Mouse (Mus musculus) CD4-positive helper T cell, adult 2 months (primary cell): ENCODE measurements around the gene Abhd17c.
A peak's percentile ranks its signal among the peaks of the same experiment; 100 is the strongest.
"Not testable (repeated sequence)": the region's sequence is repeated elsewhere in the genome, so short reads cannot be mapped to it uniquely, and the experiment has no call there.

ENCODE experiments used
- DNase-seq: peaks from one replicate; pipeline ENCODE4 v3.0.0-alpha.2; 2012; ENCODE audit warnings: low read depth, missing footprints, low spot score

Abhd17c gene

GRCm38 (mm10) chr7:84152821-84153220, 1.1 kb upstream of the Abhd17c start:
- no peak for DNase-seq

GRCm38 (mm10) chr7:84152374-84152773, 681 bp upstream of the Abhd17c start:
- DNase-seq = no peak

- DNase-seq = peak; percentile 97
Measured at GRCm38 (mm10) chr7:84151960-84152334, 254 bp upstream of the Abhd17c start.

DNA sequence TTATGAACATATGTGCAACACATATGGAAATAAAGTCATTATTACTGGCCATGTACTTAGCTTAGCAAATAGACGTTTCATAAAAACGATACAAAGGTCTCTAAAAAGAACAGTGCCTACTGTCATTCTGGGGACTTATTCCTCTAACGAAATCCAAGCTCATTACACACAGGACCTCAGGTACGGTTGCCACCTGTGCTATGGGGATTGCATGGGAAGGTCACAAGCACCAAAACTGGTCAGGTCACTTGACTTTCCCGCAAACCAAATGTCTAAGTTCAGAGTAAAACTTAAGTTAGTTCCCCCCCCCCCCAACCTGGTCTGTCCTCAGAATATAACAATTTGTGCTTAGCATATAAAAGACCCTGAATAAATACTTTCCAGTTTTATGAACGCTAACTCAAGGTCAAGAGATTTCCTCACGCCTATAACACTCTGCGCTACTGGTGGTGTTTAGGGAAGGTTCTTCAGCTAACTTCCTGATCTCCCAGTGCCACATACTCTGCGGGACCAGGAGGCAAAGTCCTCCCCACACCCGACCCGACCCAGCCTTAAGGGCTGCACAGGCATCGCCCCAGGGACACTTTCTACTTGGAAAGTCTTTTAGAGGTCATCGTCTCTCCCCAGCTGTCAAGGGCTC, 1.2 kb downstream of the Abhd17c start:
- DNase-seq = peak; percentile 18

DNA sequence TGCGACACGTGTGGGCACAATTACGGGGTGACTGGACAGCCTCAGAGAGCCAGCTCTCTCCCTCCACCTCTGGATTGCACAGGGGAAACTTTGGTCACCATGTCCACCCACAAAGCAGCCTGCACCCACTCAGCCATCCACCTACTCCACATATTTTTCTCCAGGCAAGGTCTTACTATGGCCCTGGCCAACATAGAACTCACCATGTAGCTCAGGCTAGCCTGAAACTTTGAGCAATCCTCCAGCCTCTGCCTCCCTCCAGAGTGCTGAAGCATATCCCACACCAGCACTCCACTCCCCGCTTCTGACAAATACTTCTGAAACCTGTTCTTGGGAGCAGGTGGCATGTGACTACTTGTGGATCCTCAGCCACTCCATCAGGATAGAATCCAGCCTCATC, 1.9 kb downstream of the Abhd17c start:
- DNase-seq = no peak

- DNase-seq = peak; percentile 71
Measured at GRCm38 (mm10) chr7:84148896-84149295, 2.8 kb downstream of the Abhd17c start.

GRCm38 (mm10) chr7:84147746-84148145, 3.9 kb downstream of the Abhd17c start:
- DNase-seq = no peak

GRCm38 (mm10) chr7:84145633-84146032, 6.1 kb downstream of the Abhd17c start:
- DNase-seq = no peak

GRCm38 (mm10) chr7:84142736-84143473, 8.8 kb downstream of the Abhd17c start:
- DNase-seq = peak; percentile 48

DNA sequence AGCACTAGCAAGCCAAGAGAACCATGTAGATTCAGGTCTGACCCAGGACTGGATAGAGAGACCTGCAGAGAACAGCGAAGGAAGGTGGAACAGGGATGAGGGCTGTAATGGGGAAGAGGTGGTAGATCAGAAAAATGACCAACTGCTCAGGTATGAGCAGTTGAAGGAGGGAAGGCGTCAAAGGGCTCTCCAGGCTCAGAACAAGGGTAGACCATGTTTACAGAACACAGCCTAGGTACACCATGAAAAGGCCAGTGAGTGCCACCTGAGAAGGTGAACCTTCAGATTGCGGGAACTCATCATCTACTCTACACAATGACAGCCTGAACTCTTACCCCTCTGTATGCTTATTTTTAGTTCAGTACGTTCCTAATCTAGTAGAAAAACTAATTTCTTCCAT, 9.5 kb downstream of the Abhd17c start:
- no peak for DNase-seq

DNA sequence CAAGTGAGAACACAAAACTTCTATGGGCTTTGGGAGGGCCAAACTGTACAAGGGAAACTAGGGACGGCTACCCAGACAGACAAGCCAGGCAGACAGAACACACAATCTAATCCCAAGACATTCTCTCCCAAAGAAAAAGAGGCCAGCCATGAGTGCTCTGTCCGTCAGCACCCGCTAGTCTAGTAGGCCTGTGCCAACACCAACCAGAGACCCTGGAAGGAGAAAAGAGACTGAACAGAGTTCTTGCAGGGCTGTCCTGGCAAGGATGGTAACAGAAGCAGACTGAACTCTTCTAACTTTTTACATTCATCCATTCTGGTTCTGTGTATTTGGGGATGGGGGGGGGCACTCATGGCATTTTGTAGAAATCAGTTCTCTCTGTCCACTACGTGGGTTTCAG, 12.1 kb downstream of the Abhd17c start:
- no peak for DNase-seq

GRCm38 (mm10) chr7:84138731-84139130, 13.0 kb downstream of the Abhd17c start:
- DNase-seq = no peak

GRCm38 (mm10) chr7:84137779-84138178, 13.9 kb downstream of the Abhd17c start:
- DNase-seq = no peak

DNA sequence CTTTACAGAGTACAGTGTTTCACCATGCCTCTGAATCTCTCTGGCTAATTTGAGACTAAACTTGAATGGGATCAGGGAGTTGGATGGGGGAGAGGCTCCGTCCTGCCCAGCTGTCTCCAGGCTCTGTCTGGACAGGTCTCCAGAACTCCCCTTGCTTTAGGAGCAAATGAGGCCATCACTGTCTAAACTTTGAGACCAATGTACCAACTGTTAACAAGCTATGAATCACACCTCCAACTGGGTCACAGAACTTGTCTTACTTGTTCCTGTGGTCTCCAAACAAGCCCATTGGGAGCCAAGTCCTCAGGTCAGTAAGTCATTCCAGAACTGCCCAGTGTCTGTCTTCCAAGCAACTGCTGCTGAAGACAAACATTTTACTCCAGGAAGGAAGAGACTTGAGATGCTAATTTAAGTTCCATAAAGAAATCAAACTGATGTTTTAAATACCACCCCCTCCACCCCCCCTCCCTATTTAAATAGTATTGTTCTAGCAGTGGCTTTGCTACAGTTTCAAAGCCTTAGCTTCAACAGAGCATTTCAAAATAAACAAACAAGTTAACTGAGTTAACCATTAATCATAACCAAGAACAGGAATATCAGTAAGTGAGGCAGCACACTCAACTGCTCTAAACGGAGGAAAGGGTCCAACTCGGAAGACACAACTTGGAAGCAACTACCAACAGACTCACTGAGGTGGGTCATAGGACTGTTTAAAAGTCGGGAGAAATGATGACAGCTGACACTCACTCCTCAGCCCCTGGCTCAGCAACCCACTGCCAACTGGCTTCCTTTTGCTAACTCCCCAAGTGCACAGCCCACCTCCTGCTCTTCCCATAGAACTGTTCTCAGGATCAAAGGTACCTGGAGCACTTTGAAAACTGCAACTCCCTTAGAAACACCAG, 15.6 kb downstream of the Abhd17c start:
- no peak for DNase-seq

DNA sequence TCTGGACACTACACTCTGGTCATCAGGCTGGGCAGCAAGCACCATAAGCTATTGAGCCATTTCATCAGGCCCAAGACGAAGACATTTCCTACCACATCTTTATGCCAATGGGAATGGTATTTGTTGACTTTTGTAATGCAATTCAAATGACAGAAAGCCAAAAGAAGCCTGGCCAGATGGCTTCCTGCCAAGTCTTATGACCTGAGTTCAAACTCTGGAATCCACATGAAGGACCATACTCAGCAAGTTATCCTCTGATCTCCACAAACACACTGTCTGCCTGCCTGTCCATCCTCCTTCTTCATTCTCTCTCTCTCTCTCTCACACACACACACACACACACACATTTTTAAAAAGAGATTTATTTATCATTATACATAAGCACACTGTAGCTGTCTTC, 19.0 kb downstream of the Abhd17c start:
- DNase-seq = no peak

DNA sequence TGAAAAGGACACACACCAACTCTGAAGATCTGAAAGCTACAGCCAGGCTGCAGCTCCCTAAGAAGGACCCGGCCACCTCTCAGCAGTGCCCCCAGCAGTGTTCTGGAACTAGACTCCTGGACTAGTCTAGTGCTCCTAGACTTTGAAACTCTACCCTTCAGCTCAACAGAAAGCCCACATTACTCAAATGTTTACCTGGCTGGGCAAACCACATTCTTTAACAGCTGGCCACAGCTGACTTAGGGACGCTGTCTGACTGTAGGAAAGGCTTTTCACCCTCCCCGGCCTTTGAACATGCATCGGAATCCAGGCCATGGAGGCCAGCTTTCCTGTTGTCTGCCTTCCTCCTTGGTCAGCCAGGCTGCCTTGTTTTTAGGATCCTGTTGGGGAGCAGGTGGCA, 20.0 kb downstream of the Abhd17c start:
- no peak for DNase-seq

- DNase-seq = no peak
Measured at GRCm38 (mm10) chr7:84128661-84129060, 23.0 kb downstream of the Abhd17c start.

DNA sequence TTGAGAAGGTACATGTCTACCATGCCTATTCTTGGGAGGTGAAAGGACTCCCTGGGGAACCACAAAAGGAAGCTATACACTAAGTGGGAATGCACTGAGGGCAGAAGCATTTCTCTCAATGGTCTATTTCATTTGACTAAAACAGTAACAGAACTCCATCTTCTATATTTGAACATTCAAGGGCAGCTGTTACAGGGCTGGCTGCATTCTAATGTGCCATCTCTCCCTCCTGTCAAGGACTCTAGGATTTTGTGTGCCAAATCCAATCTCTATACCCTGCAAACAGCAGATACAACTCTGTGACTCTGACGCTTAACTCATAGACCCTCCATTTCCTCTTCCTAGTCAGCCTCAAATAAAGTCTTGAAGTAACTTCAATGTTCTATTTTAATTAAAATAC, 26.0 kb downstream of the Abhd17c start:
- DNase-seq = no peak

- DNase-seq = not testable (repeated sequence)
Measured at GRCm38 (mm10) chr7:84123651-84124050, 28.0 kb downstream of the Abhd17c start.

DNA sequence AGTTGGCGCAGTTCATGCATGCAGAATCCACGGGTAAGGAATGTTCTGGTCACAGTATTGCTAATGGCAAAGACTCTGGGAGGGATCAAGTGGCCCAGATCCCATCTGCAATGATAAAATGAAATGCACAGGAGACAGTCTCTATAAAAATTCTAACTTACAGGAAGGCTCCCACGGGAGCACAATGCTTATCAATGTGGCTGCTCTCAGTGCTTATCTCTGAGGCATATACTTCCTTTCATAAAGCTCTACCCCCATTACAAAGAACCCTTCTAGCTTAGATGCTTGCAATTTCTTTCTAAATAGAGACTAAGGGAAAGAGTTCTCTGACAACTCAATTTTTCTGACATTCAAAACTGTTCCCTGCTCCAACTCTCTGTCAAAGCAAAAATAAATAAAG, 29.9 kb downstream of the Abhd17c start:
- no peak for DNase-seq

DNA sequence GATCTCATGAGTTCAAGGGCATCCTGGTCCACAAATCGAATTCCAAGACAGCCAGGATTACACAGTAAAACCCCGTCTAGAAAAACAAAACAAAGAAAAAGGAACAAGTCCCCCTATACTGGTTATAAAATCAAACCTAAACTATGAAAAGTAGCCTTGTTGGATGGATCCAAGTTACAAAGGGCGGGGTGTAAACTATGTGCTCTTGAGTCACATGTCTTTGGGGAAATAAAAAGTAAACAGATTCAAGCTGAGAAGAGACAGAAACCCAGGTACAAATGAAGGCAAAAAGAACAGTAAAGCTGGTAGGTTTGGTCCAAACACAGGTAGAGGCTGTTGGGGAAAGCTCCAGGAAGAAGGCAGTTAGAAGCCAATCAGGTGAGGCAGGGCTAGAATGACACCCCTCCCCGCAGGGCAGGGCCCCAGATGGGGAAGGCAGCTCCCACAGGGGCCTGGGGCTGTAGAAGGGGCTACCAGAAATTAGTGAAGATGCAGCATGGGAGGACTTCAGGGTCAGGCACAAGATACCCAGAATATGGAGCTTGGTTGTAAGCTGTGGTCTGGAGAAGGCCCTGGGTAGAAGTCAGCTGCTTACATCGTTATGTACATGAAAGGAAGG, 31.4 kb downstream of the Abhd17c start:
- no peak for DNase-seq
